Mouse (Mus musculus) intestine, postnatal 0 days (tissue): ENCODE data around the gene Zfp423. TPM values are rescaled to one million over a fixed set of nuclear protein-coding genes. Genes with fewer than 3 reads are reported as not detected.

Source experiments
- ATAC-seq: fragments of 200-750 bp; cut with Nextera tagmentation; 2 replicates; pipeline ENCODE4 v1.8.0; 2017; ENCODE audit warnings: mild to moderate bottlenecking, moderate TSS enrichment, moderate library complexity
- H3K27ac ChIP-seq: fragments of 300-500 bp; sonication (generic); 2 replicates; pipeline ENCODE4 v1.5.1; 2014; ENCODE audit warnings: mild to moderate bottlenecking, low read depth, low read length, moderate library complexity
- H3K27me3 ChIP-seq: fragments of 300-500 bp; sonication (generic); replicated peaks from 2 replicates; pipeline ENCODE4 v1.6.1; 2014; ENCODE audit warnings: low read length, mixed read lengths; ENCODE audit not compliant: control insufficient read depth, insufficient read depth
- H3K36me3 ChIP-seq: fragments of 300-500 bp; sonication (generic); 2 replicates; pipeline ENCODE4 v1.6.1; 2014; ENCODE audit warnings: mild to moderate bottlenecking, moderate library complexity; ENCODE audit not compliant: control insufficient read depth, insufficient read depth
- H3K4me1 ChIP-seq: fragments of 300-500 bp; sonication (generic); replicated peaks from 2 replicates; pipeline ENCODE4 v1.6.1; 2014; ENCODE audit warnings: antibody characterized with exemption, low read length, mixed read lengths; ENCODE audit not compliant: control insufficient read depth, insufficient read depth
- H3K4me2 ChIP-seq: fragments of 300-500 bp; sonication (generic); replicated peaks from 2 replicates; pipeline ENCODE4 v1.6.1; 2014; ENCODE audit warnings: low read depth, mild to moderate bottlenecking, moderate library complexity
- H3K4me3 ChIP-seq: fragments of 300-500 bp; sonication (generic); 2 replicates; pipeline ENCODE4 v1.5.1; 2014; ENCODE audit warnings: low read depth, low read length
- H3K9ac ChIP-seq: fragments of 300-500 bp; sonication (generic); 2 replicates; pipeline ENCODE4 v1.6.1; 2014; ENCODE audit warnings: mild to moderate bottlenecking, low read depth, low read length
- H3K9me3 ChIP-seq: fragments of 300-500 bp; sonication (generic); 2 replicates; pipeline ENCODE4 v1.6.1; 2016; ENCODE audit warnings: mixed run types; ENCODE audit not compliant: control insufficient read depth
- CTCF ChIP-seq: sonication (generic); IDR thresholded peaks from 2 replicates; pipeline ENCODE4 v1.5.1; 2016; ENCODE audit warnings: low read depth, mild to moderate bottlenecking, control low read depth, antibody characterized with exemption, moderate library complexity
- whole genome bisulfite sequencing: fragments of 180-500 bp; shearing (Covaris S2); extraction: QIAGEN DNeasy Blood & Tissue Kit; methylation state at CpG from one replicate; pipeline ENCODE4 v1.1.7; 2014; 5-methylcytosine and 5-hydroxymethylcytosine counted together
- polyA plus RNA-seq: library from polyadenylated mRNA; unstranded; fragments of >200 nt; fragmentation: Nextera tagmentation; extraction: Ambion mirVana; gene quantifications from 2 replicates; pipeline ENCODE4 v1.2.1, GENCODE M21; 2015

Gene Zfp423
- polyA plus RNA-seq, 1 experiment from 2014 or later = 1.6 TPM

DNA sequence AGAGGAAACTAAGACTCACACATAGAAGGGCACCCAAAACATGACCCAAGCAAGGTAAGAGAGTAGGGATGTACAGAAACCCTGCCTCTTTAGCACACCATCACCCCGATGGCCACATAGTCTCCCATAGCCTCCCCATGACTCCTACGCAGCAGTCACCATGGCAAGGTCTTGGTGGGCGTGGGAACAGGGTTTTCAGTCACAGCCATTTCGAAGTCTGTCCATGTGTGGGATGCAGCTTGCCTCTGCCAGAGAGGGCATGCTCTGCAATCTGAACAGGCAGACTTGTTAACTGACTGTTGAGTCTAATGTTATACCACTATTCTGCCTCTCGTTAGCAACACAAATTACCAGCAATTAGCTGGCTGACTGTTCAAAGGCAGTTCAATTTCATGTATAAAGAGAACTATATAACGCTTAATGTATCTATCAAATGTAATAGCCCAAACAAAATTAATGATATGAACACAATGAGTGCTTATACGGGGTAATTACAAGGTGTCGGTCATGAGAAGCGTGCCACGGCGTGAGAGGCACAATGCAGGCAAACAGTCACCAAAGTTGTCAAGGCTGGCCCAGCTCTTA, 218.4 kb downstream of the Zfp423 start:
- Histone ChIP-seq H3K27ac (no peak overlapping the region), H3K9ac (no peak overlapping the region), H3K4me2 (no peak overlapping the region), H3K4me1 (no peaks in the 10 kb centered on the region), H3K4me3 (no peak overlapping the region), H3K27me3 (no peaks in the 10 kb centered on the region), H3K9me3 (no peaks in the 10 kb centered on the region), H3K36me3 (no peaks in the 10 kb centered on the region)
- no peak for TF ChIP-seq CTCF
- WGBS = 92% methylated on average over 11 of the region's 11 CpGs
- ATAC-seq = no peak

DNA sequence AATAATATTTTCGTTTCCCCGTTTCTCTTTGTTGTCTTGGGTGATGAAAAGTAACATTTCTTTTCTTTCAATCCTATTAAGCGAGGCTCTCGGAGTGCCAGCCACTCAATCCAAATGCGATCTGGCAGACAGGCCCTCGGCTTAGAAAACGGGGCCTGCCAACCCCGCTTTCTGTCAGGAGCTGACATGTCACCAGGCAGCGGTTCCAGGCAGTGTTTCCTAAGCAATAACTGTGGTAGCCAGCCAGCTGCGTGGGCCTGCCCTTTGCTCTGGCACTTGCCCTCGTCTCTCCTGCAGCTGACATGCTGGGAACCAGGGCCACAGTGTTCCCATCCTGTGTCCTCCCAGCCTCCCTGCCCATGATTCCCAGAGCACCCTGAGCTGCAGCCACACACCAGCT, 221.5 kb downstream of the Zfp423 start:
- ATAC-seq = no peak
- no peak overlapping the region for H3K4me2 ChIP-seq
- H3K4me1 ChIP-seq = no peaks in the 10 kb centered on the region
- no peak overlapping the region for H3K9ac ChIP-seq
- WGBS = 73% methylated on average over 11 of the region's 11 CpGs
- H3K36me3 ChIP-seq = no peaks in the 10 kb centered on the region
- H3K4me3 ChIP-seq = no peak overlapping the region
- no peak for TF ChIP-seq CTCF
- no peaks in the 10 kb centered on the region for H3K9me3 ChIP-seq
- H3K27me3 ChIP-seq = no peaks in the 10 kb centered on the region
- H3K27ac ChIP-seq = no peak overlapping the region

DNA sequence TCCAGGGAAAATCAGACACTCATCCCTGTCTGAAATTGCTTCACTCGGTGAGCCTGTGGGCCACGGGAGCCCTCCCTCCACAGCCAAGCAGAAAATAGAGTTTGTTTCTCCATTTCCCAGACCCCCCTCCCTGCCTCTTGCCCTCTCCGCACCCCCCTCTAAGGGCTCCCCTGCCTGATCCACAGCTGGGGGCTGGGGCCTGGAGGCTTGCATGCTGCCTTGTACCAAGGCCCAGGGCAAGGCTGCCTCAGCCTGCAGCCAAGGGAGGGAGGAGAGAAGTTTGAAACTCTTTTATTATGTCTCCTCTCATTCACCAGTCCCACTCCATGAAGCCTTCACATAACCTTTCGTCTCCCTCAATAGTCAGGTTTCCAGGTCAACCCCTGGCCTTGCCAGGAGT, 224.5 kb downstream of the Zfp423 start:
- TF ChIP-seq CTCF = no peak
- Histone ChIP-seq H3K4me2 (no peak overlapping the region), H3K4me1 (no peaks in the 10 kb centered on the region), H3K36me3 (no peaks in the 10 kb centered on the region), H3K9ac (no peak overlapping the region), H3K4me3 (no peak overlapping the region), H3K27ac (no peak overlapping the region), H3K9me3 (no peaks in the 10 kb centered on the region), H3K27me3 (no peaks in the 10 kb centered on the region)
- no peak for ATAC-seq
- WGBS = 54% methylated on average over 4 of the region's 4 CpGs

DNA sequence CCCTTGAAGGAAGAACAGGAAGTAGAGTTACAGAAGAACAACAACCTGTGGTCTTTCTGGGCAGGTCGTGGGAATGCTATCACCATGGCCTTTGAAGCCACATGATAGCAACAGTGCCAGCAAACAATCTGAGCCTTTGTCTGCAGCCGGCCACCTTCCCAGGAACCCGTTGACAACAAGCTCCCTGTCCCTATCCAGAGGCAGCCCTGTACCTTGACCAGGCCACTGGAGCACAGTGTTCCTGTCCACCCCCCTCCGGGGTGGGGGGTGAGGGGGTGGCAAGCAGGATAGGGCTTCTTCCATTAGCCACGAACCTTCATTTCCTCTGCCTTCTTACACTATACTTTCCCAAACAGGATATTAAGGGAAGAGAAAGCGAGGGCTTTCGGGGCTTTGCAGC, 224.9 kb downstream of the Zfp423 start:
- no peak for ATAC-seq
- 39% methylated on average over 7 of the region's 7 CpGs for WGBS
- TF ChIP-seq CTCF = no peak

DNA sequence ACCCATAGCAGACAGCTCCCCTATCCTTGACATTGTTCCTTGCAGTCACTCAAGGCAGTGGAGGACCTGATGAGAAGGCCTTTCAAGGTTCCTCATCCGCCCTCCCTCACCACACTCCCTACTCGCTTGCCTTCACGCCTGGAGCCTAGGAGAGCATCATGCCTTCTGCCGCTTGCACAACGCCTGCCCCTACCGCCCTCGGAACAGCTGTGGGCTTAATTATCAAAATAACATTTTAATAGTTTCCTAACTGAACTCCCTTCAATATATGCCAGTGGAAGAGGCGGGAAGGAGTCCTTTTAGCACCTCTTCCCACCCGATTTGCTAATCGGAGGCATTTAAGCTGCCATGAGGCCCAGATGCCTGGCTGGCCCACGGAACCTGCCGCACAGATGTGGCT, 228.3 kb downstream of the Zfp423 start:
- WGBS = 92% methylated on average over 12 of the region's 12 CpGs
- Histone ChIP-seq H3K27me3 (no peaks in the 10 kb centered on the region), H3K9ac (no peak overlapping the region), H3K4me2 (no peak overlapping the region), H3K9me3 (no peaks in the 10 kb centered on the region), H3K4me1 (no peaks in the 10 kb centered on the region), H3K36me3 (no peaks in the 10 kb centered on the region), H3K27ac (no peak overlapping the region), H3K4me3 (no peak overlapping the region)
- TF ChIP-seq CTCF = no peak
- ATAC-seq = no peak

More for the DNA sequence above, 224.9 kb downstream of the Zfp423 start:
- Histone ChIP-seq H3K27me3 (no peaks in the 10 kb centered on the region), H3K9ac (no peak overlapping the region), H3K36me3 (no peaks in the 10 kb centered on the region), H3K4me3 (no peak overlapping the region), H3K27ac (no peak overlapping the region), H3K4me2 (no peak overlapping the region), H3K9me3 (no peaks in the 10 kb centered on the region), H3K4me1 (no peaks in the 10 kb centered on the region)

DNA sequence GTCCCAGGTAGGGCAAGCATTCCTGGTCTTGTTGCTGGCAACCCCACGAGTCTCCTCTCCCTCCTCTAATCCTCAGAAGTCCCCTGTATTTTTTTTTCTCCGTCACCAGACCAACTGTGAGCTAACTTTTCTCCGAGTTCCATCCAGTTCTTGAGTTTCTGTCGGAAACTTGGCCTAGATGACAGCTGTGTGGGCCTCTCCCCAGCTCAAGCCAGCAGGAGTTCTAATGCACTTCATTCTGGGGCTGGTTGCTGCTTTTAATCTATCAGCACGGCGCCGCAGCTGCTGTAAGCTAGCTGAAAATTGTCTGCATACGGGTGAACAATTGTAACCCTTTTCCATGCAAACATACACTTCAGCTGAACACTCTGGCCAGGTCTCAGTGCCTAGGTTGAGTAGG, 236.4 kb downstream of the Zfp423 start:
- Histone ChIP-seq H3K4me3 (no peak overlapping the region), H3K27ac (no peak overlapping the region), H3K4me2 (no peak overlapping the region), H3K36me3 (no peaks in the 10 kb centered on the region), H3K4me1 (no peaks in the 10 kb centered on the region), H3K9ac (no peak overlapping the region), H3K9me3 (no peaks in the 10 kb centered on the region), H3K27me3 (no peaks in the 10 kb centered on the region)
- no peak for TF ChIP-seq CTCF
- ATAC-seq = no peak
- 77% methylated on average over 8 of the region's 8 CpGs for WGBS
